Mouse (Mus musculus) monocyte, adult 5-6 weeks (primary cell): ENCODE data around the gene Mtmr3. TPM values are rescaled to one million over a fixed set of nuclear protein-coding genes. Genes with fewer than 3 reads are reported as not detected.
"Not testable (repeated sequence)": the region's sequence is repeated elsewhere in the genome, so short reads cannot be mapped to it uniquely, and the experiment has no call there.

ENCODE experiments used
- ATAC-seq: fragments of 153-309, 156-312 bp; replicated peaks from 2 replicates; pipeline ENCODE4 v1.8.0; 2017; ENCODE audit warnings: mild to moderate bottlenecking; ENCODE audit not compliant: low TSS enrichment, insufficient number of reproducible peaks, severe bottlenecking, poor library complexity, low FRiP score
- total RNA-seq: library from RNA; stranded (forward); fragments of 200-1000, 200-491, 200-594 nt; gene quantifications from 3 replicates; pipeline ENCODE4 v1.2.3, GENCODE M21; 2017

Gene Mtmr3
- total RNA-seq, 1 experiment from 2014 or later: 98.0 TPM

GRCm38 (mm10) chr11:4604441-4604840 lies 9.8 kb upstream of the Mtmr3 start:
- no peak for ATAC-seq

DNA sequence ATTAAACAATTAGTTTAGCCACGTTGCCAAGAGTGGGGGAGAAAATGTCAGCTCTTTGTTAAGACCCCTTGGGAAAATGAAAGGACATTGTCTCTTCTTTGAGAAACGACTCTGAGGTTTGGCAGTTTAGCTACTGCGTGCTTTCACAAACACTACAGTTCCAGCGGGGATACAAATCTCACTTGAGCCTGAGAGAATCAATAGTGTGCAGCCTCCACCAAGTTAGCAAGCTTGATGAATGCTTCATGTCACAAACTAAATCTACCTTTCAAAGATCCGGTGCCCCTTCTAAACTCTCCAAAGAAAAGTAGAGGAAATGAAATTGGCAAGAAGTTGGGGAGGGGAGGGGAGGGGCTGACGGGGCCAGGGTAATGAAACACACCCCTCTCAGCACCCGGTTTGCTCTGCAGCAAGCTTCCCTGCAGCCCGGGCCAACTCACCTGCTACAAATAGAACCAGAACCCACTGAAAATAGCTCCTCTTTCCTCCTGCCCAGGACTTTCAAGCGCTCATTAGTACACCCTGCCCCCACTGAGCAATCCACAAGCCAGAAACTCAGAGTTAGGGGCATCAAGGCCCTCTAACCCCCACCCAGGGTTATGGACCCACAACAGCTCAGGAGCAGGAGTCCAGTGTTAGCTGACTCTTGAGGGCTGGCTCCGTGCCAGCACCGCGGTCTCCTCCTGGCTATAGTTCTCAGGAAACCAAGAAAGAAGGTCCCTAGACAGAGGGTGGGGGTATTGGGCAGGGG lies 8.2 kb upstream of the Mtmr3 start:
- ATAC-seq: no peak

- no peak for ATAC-seq
Observed at GRCm38 (mm10) chr11:4601890-4602289, 7.2 kb upstream of the Mtmr3 start.

- ATAC-seq: peak; percentile 79
Observed at GRCm38 (mm10) chr11:4599916-4600315, 5.3 kb upstream of the Mtmr3 start.

- ATAC-seq: no peak
Observed at GRCm38 (mm10) chr11:4598411-4598810, 3.7 kb upstream of the Mtmr3 start.

GRCm38 (mm10) chr11:4593849-4594607 lies 635 bp downstream of the Mtmr3 start:
- peak; percentile 42 for ATAC-seq

- ATAC-seq: no peak
Observed at GRCm38 (mm10) chr11:4593491-4593848, 1.2 kb downstream of the Mtmr3 start.

GRCm38 (mm10) chr11:4591811-4592210 lies 2.9 kb downstream of the Mtmr3 start:
- no peak for ATAC-seq

GRCm38 (mm10) chr11:4578682-4579081 lies 16.0 kb downstream of the Mtmr3 start:
- no peak for ATAC-seq

DNA sequence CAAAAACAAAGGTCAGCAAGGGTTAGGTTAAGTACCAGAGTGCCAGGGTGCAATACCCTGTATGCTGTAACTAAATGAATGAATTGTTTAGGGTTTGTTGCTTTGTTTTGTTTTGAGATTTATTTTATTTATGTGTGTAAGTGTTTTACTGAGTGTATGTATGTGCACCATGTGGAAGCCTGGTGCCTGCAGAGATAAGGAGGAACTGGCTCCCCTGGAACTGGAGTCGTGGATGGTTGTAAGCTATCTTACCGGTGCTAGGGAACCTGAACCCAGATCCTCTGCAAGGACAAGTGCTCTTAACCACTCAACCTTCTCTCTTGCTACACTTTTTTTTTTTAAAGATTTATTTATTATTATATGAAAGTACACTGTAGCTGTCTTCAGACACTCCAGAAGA lies 17.6 kb downstream of the Mtmr3 start:
- no peak for ATAC-seq

DNA sequence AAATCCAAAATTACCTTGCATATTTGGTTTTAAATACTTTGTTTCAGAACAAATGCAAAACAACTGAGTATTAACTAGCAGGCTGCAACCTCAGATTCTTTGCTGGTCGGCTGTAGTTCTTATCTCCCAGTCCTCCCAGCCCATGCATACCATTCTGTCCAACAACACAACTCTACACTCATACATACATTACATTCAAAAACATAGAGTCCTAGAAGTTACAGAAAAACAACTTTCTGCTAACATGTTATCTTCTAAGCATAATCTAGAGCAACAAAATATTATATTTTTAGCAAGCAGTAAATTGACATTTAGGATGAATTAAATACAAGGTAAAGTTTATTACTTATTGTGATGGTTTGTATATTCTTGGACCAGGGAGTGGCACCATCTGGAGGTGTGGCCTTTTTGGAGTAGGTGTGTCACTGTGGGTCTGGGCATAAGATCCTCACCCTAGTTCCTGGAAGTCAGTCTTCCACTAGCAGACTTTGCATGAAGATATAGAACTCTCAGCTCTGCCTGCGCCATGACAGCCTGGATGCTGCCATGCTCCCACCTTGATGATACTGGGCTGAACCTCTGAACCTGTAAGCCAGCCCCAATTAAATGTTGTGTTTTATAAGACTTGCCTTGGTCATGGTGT lies 18.5 kb downstream of the Mtmr3 start:
- ATAC-seq: not testable (repeated sequence)

GRCm38 (mm10) chr11:4571491-4571901 lies 23.2 kb downstream of the Mtmr3 start:
- ATAC-seq: no peak

- no peak for ATAC-seq
Observed at GRCm38 (mm10) chr11:4566333-4566732, 28.3 kb downstream of the Mtmr3 start.

DNA sequence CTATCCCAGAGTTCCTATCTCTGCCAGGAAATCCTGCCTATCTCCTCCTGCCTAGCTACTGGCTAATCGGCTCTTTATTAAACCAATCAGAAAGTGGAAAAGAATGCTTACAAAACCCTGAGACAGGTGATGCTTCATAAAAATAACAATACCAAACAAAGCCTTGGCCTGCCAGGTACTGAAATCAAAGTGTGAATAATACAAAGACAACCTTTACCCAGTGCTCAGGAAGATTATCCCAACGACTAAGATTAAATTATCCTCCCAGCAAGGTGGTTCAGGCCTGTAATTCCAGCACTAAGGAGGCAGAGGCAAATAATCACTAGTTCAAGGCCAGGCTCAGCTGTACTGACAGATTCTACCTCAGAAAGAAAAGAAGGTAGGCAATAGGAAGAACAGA lies 29.1 kb downstream of the Mtmr3 start:
- ATAC-seq: no peak

DNA sequence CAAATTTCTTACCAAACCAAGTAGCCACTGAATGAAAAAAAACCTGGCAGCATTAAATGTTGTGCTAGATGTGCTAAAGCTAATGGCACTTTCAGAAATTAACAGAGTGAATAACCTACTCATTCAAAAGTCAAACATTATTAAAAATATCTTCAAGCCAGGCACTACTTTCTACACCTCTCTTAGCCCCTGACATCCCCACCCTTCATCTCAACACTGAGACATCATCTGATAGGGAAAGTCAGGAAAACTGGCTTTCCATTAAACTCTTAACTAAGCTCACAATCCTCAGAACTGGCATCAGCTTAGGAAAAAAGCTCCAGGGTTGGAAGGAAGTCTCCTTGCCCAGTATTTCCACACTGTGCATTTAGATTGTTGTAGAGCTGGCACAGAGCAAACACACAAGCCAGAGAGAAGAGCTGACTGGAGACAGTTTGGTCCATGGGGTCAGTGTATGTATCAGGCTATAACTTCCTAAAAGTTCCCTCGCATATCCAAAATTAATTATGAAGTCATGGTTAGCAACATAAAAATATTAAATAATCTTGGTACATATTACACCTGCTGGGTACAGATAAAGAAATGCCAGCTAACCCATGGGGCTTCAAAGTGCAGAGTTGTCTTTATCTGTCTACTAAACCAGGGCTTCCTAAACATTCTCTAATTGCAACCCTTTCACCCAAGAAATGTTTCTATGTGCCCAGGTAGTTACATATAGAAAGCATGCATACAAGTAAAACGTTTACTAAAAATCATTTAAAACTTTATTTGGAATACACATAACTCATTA lies 41.2 kb downstream of the Mtmr3 start:
- ATAC-seq: no peak

DNA sequence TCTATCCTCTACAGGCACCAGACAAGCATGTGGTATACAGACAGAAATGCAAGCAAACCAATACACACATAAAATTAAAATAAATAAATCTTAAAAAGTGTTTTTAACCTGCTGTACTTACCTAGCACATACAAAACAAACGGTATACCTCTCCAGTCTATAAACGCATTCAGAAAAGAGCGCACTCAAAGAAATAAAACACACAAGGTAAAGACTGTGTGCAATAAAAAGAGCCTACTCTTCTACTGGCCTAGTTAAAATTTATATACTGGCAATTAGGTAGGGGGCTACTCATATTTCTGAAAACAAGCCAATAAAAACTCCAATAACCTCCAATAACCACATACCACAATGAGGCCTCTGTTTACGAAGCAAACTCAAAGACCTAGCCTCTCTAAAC lies 47.1 kb downstream of the Mtmr3 start:
- no peak for ATAC-seq

DNA sequence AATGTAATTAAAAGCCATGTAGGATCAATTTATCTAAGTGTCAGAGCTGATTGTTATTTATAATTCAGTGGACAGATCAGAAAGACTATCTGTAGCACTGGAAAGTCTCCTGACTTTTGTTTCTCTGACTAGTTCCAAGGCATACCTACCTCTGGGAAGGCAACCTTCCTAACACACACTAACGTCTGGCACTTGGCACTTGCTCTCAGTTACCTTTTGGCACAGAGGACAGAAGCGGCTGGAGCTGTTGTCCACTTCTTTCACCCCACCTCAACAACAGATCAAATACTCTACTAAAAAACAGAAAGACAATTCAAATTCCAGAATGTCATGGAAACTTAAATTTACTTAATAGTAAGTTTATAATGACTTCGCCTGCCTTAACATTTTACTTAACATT lies 48.7 kb downstream of the Mtmr3 start:
- ATAC-seq: no peak

GRCm38 (mm10) chr11:4545401-4545800 lies 49.3 kb downstream of the Mtmr3 start:
- ATAC-seq: no peak

DNA sequence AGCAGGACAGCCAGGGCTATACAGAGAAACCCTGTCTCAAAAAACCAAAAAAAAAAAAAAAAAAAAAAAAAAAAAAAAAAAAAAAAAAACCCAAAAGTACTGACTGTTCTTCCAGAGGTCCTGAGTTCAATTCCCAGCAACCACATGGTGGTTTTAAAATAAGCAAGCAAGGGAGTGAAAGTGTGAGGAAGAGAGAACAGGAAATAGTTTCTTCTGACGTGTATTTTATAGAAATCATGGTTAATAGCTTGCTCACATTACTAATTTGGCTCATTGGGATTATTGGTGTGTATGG lies 50.1 kb downstream of the Mtmr3 start:
- ATAC-seq: not testable (repeated sequence)
